Mouse (Mus musculus) intestine, embryonic 14.5 days (tissue): ENCODE measurements around the gene Nav2. TPM values are rescaled to one million over a fixed set of nuclear protein-coding genes. Genes with fewer than 3 reads are reported as not detected.

ENCODE experiments used
- ATAC-seq: fragments of 200-750 bp; cut with Nextera tagmentation; replicated peaks from 2 replicates; pipeline ENCODE4 v1.8.0; 2017; ENCODE audit warnings: low read depth, moderate number of reproducible peaks, moderate TSS enrichment, moderate library complexity; ENCODE audit not compliant: low FRiP score, low TSS enrichment
- DNase-seq: peaks from one replicate; pipeline ENCODE4 v3.0.0-alpha.2; 2018; ENCODE audit warnings: low spot score
- H3K27ac ChIP-seq: fragments of 300-500 bp; sonication (generic); 2 replicates; pipeline ENCODE4 v1.5.1; 2014; ENCODE audit warnings: low read depth, mild to moderate bottlenecking, control low read depth
- H3K27me3 ChIP-seq: fragments of 300-500 bp; sonication (generic); replicated peaks from 2 replicates; pipeline ENCODE4 v1.6.1; 2014; ENCODE audit warnings: low read length, control low read depth; ENCODE audit not compliant: control insufficient read depth, insufficient read depth
- H3K36me3 ChIP-seq: fragments of 300-500 bp; sonication (generic); 2 replicates; pipeline ENCODE4 v1.6.1; 2014; ENCODE audit warnings: low read length, control low read depth; ENCODE audit not compliant: control insufficient read depth, insufficient read depth
- H3K4me1 ChIP-seq: fragments of 300-500 bp; sonication (generic); replicated peaks from 2 replicates; pipeline ENCODE4 v1.6.1; 2014; ENCODE audit warnings: low read length, control low read depth, mixed read lengths; ENCODE audit not compliant: control insufficient read depth, insufficient read depth
- H3K4me2 ChIP-seq: fragments of 300-500 bp; sonication (generic); 2 replicates; pipeline ENCODE4 v1.6.1; 2014; ENCODE audit warnings: low read length
- H3K4me3 ChIP-seq: fragments of 300-500 bp; sonication (generic); 2 replicates; pipeline ENCODE4 v1.5.1; 2014; ENCODE audit warnings: low read depth, low read length, control low read depth, mixed read lengths
- H3K9ac ChIP-seq: fragments of 300-500 bp; sonication (generic); 2 replicates; pipeline ENCODE4 v1.6.1; 2014; ENCODE audit warnings: mild to moderate bottlenecking, low read length
- H3K9me3 ChIP-seq: fragments of 300-500 bp; sonication (generic); 2 replicates; pipeline ENCODE4 v1.6.1; 2016; ENCODE audit warnings: low read length, control low read depth; ENCODE audit not compliant: control insufficient read depth
- WGBS: fragments of 180-500 bp; shearing (Covaris S2); extraction: QIAGEN DNeasy Blood & Tissue Kit; methylation state at CpG from one replicate; pipeline ENCODE4 v1.1.7; 2014; 5-methylcytosine and 5-hydroxymethylcytosine counted together
- polyA plus RNA-seq: library from polyadenylated mRNA; unstranded; fragments of >200 nt; fragmentation: Nextera tagmentation; extraction: Ambion mirVana; gene quantifications from 2 replicates; pipeline ENCODE4 v1.2.1, GENCODE M21; 2014

Gene Nav2
- polyA plus RNA-seq, 1 experiment from 2014 or later, result 31.5 TPM

DNA sequence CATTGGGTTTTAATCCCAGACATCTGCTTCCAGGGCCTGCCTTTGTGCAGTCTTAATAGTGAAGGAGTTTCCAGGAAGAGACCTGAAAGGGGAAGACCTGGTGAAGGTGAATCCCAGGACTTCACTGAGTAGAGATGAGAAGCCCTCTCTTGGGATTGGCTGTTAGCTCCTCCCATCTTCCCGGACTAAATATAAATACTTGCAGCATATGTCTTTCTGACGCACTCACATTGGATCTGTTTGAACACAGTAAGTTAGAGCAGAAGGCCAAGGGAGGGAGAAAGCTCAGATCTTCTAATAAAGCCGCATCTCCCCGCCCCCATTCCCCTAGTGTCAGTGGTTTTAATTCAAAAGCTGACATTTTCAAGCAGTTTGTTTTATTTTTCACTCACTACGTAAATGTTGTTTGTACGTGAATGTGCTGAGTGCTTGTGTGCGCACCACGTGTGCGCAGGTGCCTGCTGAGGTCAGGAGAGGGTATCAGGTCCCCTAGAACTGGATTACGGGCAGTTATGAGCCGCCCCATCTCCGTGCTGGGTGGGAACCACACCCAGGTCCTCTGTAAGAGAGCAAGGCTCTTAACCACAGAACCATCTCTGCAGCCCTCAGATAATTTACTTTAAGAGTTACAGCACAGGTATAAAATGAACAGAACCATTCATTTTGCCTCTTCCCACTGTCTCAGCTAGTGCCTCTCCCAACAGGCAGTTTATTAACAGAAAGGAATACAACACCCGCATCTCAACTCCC is 365.6 kb downstream of the Nav2 start:
- Histone ChIP-seq H3K9ac (no peak overlapping the region), H3K36me3 (no peaks in the 10 kb centered on the region), H3K27me3 (no peaks in the 10 kb centered on the region), H3K4me2 (no peak overlapping the region), H3K27ac (no peak overlapping the region), H3K4me1 (0 out of 2 replicates have a peak, but pooled peaks cover 4% of the 10 kb centered on the region), H3K4me3 (no peak overlapping the region), H3K9me3 (no peaks in the 10 kb centered on the region)
- WGBS, result 74% methylated on average over 13 of the region's 13 CpGs
- ATAC-seq (no peak), DNase-seq (no peak)

DNA sequence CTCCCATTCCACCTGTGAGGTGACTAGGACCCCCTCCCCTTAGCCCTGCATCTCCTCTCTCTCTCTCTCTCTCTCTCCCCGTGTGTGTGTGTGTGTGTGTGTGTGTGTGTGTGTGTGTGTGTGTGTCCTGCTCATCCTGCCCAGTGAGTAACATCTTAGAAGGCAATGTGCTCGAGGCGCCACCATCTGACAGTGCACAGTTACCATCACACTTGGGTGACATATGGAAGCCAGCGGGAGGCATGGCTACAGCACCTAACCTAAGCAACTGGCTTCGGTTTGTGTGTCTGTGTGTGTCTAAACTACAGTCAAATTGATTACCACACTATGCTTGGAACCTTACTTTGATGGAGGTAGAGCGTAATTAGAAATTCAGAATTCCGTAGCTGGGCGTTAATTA is 366.2 kb downstream of the Nav2 start:
- DNase-seq (no peak), ATAC-seq (no peak)
- Histone ChIP-seq H3K9me3 (no peaks in the 10 kb centered on the region), H3K27me3 (no peaks in the 10 kb centered on the region), H3K4me1 (0 out of 2 replicates have a peak, but pooled peaks cover 4% of the 10 kb centered on the region), H3K4me2 (no peak overlapping the region), H3K27ac (no peak overlapping the region), H3K4me3 (no peak overlapping the region), H3K9ac (no peak overlapping the region), H3K36me3 (no peaks in the 10 kb centered on the region)
- 76% methylated on average over 8 of the region's 8 CpGs for WGBS

DNA sequence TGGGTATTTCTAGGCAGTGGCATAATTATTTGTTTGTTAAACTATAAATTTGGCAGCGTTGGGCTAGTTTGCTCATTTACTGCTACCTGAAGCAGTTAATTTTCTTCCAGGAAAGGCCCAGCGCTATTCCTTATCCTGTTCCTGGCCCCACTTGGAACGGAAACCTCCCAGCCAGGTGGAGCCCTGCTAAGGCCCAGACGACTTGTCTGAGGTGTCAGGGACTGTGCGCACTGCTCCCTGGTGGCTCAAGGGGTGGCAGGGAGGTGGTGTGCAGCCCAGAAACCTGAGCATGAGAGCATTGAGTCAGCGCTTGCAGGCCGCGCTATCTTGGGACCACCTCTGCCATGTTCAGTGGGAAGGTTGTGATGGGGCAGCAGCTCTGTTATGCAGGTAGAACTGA is 367.6 kb downstream of the Nav2 start:
- DNase-seq (no peak), ATAC-seq (no peak)
- Histone ChIP-seq H3K27me3 (no peaks in the 10 kb centered on the region), H3K4me3 (no peak overlapping the region), H3K27ac (no peak overlapping the region), H3K36me3 (no peaks in the 10 kb centered on the region), H3K4me2 (no peak overlapping the region), H3K9me3 (no peaks in the 10 kb centered on the region), H3K9ac (no peak overlapping the region), H3K4me1 (0 out of 2 replicates have a peak, but pooled peaks cover 4% of the 10 kb centered on the region)
- WGBS, result 76% methylated on average over 8 of the region's 8 CpGs

DNA sequence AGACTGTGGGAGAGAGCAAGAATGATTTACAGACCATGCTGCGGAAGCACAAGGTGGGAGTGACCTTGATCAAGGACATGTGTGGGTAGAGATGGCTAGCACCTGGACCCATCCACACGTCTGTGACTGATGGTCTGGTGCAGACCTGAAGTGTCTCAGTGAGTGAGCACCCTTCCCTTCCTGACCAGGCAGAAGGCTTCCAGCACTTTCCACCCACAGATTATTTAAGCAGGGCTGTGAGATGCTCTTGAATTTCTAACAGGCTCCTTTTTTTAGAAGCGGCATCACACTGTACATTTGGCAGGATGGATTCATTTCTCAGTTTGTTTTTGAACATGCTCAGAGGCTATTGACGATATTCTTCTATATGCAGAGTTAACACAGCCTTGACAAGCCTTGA is 369.2 kb downstream of the Nav2 start:
- no peaks in the 10 kb centered on the region for H3K27me3 ChIP-seq
- 0 out of 2 replicates have a peak, but pooled peaks cover 2% of the 10 kb centered on the region for H3K4me1 ChIP-seq
- DNase-seq (no peak), ATAC-seq (no peak)
- H3K27ac ChIP-seq, result no peak overlapping the region
- no peak overlapping the region for H3K4me3 ChIP-seq
- 77% methylated on average over 4 of the region's 4 CpGs for WGBS
- no peak overlapping the region for H3K9ac ChIP-seq
- no peaks in the 10 kb centered on the region for H3K9me3 ChIP-seq
- H3K36me3 ChIP-seq, result no peaks in the 10 kb centered on the region
- no peak overlapping the region for H3K4me2 ChIP-seq

DNA sequence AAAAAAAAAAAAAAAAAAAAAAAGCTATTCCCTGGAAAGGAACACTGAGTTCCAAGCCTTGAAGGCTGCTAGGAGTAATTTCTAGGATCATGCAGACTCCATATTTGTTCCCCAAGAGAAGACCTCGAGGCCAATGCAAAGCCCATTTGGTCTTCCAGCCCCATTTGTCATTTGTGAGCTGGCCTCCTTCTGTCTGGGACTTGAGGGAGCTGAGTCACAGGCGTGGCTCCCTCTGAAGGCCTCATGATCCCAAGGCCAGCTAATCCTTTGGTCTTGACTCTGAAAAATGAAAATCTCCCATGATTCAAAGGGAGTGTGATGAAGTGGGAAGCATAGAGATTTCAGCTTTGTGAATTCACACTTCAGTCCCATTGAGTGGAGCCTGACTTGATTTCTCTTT is 370.0 kb downstream of the Nav2 start:
- no peaks in the 10 kb centered on the region for H3K9me3 ChIP-seq
- H3K27ac ChIP-seq, result no peak overlapping the region

DNA sequence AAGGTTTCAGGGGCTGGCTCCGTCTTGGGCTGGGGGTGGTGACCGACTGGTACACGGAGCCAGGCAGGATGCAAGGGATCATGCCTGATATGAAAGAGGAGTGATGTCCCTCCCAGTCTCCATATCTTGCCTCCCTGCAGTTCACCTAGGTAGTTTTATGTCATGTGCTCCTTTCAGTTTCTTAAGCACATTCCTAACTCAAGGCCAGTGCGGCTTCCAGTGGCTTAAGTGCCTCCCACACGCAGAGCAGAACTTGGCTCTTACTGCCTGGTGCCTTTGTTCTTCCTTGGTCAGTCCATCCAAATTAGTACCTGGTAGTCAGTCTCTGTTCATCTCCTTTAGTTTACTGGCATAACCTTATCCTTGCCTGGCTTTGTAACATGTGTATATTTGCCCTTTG is 371.9 kb downstream of the Nav2 start:
- Histone ChIP-seq H3K9ac (no peak overlapping the region), H3K27me3 (no peaks in the 10 kb centered on the region), H3K27ac (no peak overlapping the region), H3K4me3 (no peak overlapping the region), H3K4me2 (no peak overlapping the region), H3K36me3 (no peaks in the 10 kb centered on the region), H3K9me3 (no peaks in the 10 kb centered on the region), H3K4me1 (peaks cover 17% of the 10 kb centered on the region)
- no peak for DNase-seq
- ATAC-seq, result no peak
- 66% methylated on average over 5 of the region's 5 CpGs for WGBS

More for the DNA sequence above, 370.0 kb downstream of the Nav2 start:
- no peak overlapping the region for H3K4me2 ChIP-seq
- no peaks in the 10 kb centered on the region for H3K36me3 ChIP-seq
- no peaks in the 10 kb centered on the region for H3K27me3 ChIP-seq
- no peak overlapping the region for H3K4me3 ChIP-seq
- ATAC-seq (no peak), DNase-seq (no peak)
- no peak overlapping the region for H3K9ac ChIP-seq
- 58% methylated on average over 2 of the region's 2 CpGs for WGBS
- 0 out of 2 replicates have a peak, but pooled peaks cover 3% of the 10 kb centered on the region for H3K4me1 ChIP-seq

DNA sequence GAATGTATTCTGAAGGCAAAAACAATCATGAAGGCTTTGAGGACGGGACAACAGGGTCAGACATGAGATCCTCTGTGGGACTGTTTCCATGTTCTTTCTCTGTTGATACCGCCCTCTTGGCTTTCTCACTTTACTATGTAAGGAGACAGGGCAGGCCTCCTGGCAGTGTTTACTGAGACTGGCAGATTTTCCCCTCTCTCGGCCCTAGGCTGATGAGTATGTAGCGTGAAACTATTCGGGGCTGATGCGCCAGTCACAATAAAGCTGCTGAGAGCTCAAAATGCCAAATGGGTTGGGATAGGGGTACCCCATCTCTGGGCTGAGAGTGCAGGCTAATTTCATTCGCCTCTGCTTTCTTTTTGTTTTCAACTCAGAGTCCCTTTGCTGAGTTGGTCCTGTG is 373.9 kb downstream of the Nav2 start:
- H3K4me1 ChIP-seq, result peaks cover 17% of the 10 kb centered on the region
- H3K27me3 ChIP-seq, result no peaks in the 10 kb centered on the region
- no peaks in the 10 kb centered on the region for H3K9me3 ChIP-seq
- no peak overlapping the region for H3K9ac ChIP-seq
- no peak overlapping the region for H3K27ac ChIP-seq
- WGBS, result 81% methylated on average over 7 of the region's 7 CpGs
- H3K4me3 ChIP-seq, result no peak overlapping the region
- ATAC-seq (no peak), DNase-seq (no peak)
- H3K36me3 ChIP-seq, result no peaks in the 10 kb centered on the region
- no peak overlapping the region for H3K4me2 ChIP-seq

DNA sequence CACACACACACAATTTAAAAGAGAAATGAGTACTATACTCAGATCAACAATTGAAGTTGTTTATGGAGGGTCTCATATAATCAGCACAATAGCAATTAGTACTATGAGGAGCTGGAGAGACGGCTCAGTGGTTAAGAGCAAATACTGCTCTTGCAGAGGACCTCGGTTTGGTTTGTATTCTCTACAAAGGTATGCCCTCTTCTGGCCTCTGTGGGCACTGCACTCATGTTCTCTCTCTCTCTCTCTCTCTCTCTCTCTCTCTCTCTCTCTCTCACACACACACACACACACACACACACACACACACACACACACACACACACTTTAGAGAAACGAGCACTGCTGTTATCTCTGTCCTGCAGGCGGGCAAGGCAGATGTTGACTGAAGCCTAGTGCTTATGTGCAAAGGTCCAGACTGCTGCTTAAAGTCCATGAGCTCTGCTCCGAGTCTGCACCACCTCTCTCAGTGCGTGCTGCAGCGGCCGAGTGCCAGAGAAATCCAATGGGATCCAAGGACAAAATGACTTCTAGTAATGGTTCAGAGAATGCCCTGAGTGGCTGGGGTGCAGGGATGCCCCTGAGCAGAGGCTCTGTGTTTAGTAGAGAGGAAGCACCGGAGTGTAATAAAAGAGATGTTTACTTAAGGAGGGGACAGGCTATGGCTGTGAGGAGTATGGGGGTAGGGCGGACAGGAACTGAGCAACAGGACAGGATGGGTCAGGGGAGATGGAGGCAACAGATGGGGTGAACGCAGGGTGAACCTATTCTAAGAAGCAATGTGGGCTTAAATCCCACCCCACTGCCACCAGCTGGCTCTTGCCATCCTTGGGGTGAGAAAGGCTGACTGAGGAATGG is 375.2 kb downstream of the Nav2 start:
- Histone ChIP-seq H3K4me2 (no peak overlapping the region), H3K9ac (no peak overlapping the region), H3K27me3 (no peaks in the 10 kb centered on the region), H3K27ac (peak overlapping the region; percentile 38; the same call in 1 of the 2 replicates), H3K36me3 (no peaks in the 10 kb centered on the region), H3K4me1 (peaks cover 27% of the 10 kb centered on the region), H3K4me3 (no peak overlapping the region), H3K9me3 (no peaks in the 10 kb centered on the region)
- 26% methylated on average over 11 of the region's 11 CpGs for WGBS
- DNase-seq, result peak; percentile 74
- ATAC-seq, result peak; percentile 90
